Mouse (Mus musculus): ENCODE results near the gene Cst6.

- no peak for TF ChIP-seq CTCF (IDR thresholded peaks at IDR 0.05; ENCODE audit: low read depth, low read length)
- no peak for TF ChIP-seq GATA1 (IDR thresholded peaks at IDR 0.05; ENCODE audit: borderline replicate concordance, low read length)
These were observed 18.1 kb upstream of the Cst6 start for GRCm38 (mm10) chr19:5367455-5367854.

Measured in G1E (cell line).